Mouse (Mus musculus) embryonic facial prominence, embryonic 14.5 days (tissue): ENCODE results near the gene Chrnd. TPM values are rescaled to one million over a fixed set of nuclear protein-coding genes. Genes with fewer than 3 reads are reported as not detected.

ENCODE experiments used
- ATAC-seq: fragments of 200-750 bp; cut with Nextera tagmentation; 2 replicates; pipeline ENCODE4 v1.8.0; 2017; ENCODE audit warnings: low read depth, moderate number of reproducible peaks, moderate TSS enrichment
- DNase-seq: peaks from one replicate; pipeline ENCODE4 v3.0.0-alpha.2; 2015; ENCODE audit warnings: low spot score
- H3K27ac ChIP-seq: fragments of 300-500 bp; sonication (generic); replicated peaks from 2 replicates; pipeline ENCODE4 v1.5.1; 2014; ENCODE audit warnings: low read depth, mild to moderate bottlenecking, low read length, moderate library complexity
- H3K27me3 ChIP-seq: fragments of 300-500 bp; sonication (generic); replicated peaks from 2 replicates; pipeline ENCODE4 v1.6.1; 2014; ENCODE audit warnings: low read length; ENCODE audit not compliant: control insufficient read depth, insufficient read depth
- H3K36me3 ChIP-seq: fragments of 300-500 bp; sonication (generic); 2 replicates; pipeline ENCODE4 v1.6.1; 2014; ENCODE audit warnings: low read length, mixed read lengths; ENCODE audit not compliant: control insufficient read depth, insufficient read depth
- H3K4me1 ChIP-seq: fragments of 300-500 bp; sonication (generic); 2 replicates; pipeline ENCODE4 v1.6.1; 2014; ENCODE audit warnings: antibody characterized with exemption, low read length; ENCODE audit not compliant: control insufficient read depth, insufficient read depth
- H3K4me2 ChIP-seq: fragments of 300-500 bp; sonication (generic); 2 replicates; pipeline ENCODE4 v1.6.1; 2014; ENCODE audit warnings: low read depth, mild to moderate bottlenecking, low read length, moderate library complexity, mixed read lengths
- H3K4me3 ChIP-seq: fragments of 300-500 bp; sonication (generic); 2 replicates; pipeline ENCODE4 v1.5.1; 2014; ENCODE audit warnings: low read depth, mild to moderate bottlenecking, low read length
- H3K9ac ChIP-seq: fragments of 300-500 bp; sonication (generic); 2 replicates; pipeline ENCODE4 v1.6.1; 2014; ENCODE audit warnings: low read depth, mild to moderate bottlenecking, low read length, moderate library complexity, mixed read lengths
- H3K9me3 ChIP-seq: fragments of 300-500 bp; sonication (generic); 2 replicates; pipeline ENCODE4 v1.6.1; 2016; ENCODE audit warnings: low read length; ENCODE audit not compliant: control insufficient read depth
- WGBS: fragments of 180-500 bp; shearing (Covaris S2); extraction: QIAGEN DNeasy Blood & Tissue Kit; methylation state at CpG from one replicate; pipeline ENCODE4 v1.1.7; 2014; 5-methylcytosine and 5-hydroxymethylcytosine counted together
- polyA plus RNA-seq: library from polyadenylated mRNA; unstranded; fragments of >200 nt; fragmentation: Nextera tagmentation; extraction: Ambion mirVana; gene quantifications from 2 replicates; pipeline ENCODE4 v1.2.1, GENCODE M21; 2014

Chrnd gene
- polyA plus RNA-seq, 1 experiment from 2014 or later = 12.5 TPM

DNA sequence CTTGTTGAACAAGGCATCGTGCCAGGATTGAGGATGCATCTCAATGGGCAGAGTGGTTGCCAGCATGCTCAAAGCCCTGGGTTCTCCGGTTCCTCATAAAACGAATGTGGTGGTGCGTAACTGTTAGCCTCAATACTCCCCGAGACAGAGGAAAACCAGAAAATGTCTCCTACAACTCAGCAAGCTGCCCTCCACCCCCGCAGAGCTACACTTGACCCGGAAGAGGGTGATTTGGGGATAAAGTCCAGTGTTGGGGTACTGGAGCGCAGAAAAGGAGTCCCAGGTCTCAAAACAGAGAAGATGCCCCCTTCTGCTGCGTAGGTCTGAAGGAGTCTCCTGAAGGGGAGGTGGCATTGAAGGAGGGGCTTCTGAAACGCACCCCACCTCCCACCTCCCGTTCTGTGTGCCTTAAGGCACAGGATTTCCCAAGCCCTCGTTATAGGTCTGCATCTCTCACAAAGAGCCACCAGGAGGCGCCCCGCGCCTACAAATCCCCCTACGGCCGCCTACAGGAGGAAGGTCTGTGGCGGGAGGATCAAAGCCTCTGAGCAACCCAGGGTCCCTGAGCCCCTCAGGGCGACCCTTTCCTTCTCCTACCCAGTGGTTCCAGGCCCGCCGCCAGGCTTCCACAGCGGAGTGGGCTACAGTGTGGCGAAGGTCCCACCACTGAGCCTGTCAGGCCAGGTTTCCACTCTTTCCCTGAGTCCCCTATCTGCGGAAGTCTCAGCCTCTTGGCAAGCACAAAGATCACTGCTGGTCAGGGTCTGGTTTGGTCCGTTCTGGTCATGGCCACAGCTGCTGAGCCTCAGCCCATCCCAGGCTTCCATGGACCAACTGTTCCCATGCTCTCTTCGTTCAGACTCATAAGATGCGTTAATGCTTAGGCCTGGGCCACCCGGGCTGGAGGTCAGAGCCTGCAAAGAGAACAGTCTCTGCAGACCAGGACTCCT lies 16.1 kb upstream of the Chrnd start:
- no peak overlapping the region for H3K4me3 ChIP-seq
- H3K9me3 ChIP-seq = no peaks in the 10 kb centered on the region
- H3K9ac ChIP-seq = 0 out of 2 replicates have a peak overlapping the region, but pooled peaks have one; percentile 32
- ATAC-seq = peak; percentile 41
- peak; percentile 78 for DNase-seq
- H3K36me3 ChIP-seq = no peaks in the 10 kb centered on the region
- H3K27me3 ChIP-seq = peaks cover 6% of the 10 kb centered on the region; the same call in 1 of the 2 replicates
- 27% methylated on average over 23 of the region's 28 CpGs for WGBS
- peak overlapping the region; percentile 23; the same call in 1 of the 2 replicates for H3K4me2 ChIP-seq
- H3K27ac ChIP-seq = no peak overlapping the region
- peaks cover 15% of the 10 kb centered on the region; the same call in 1 of the 2 replicates for H3K4me1 ChIP-seq

DNA sequence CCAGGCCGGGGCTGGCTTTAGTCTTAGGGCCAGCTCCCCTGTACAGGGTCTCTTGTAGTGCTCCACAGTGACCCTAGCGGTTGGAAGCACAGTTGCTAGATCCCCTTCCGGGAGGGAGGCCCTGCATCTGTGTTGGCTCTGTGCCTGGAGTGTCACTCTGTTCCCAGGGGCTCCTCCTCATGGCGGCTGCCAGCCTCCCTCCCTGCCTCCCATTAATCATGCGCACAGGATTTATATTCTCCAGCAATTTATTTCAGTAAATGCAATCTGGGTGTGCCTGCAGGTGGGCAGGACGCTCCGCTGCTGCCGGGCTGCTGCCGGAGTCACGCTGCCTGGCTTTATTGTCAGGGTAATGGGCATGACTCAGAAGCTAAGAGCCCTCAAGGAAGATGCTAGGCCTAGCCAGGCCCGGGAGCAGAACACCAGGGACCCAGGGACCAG lies 14.5 kb upstream of the Chrnd start:
- 9% methylated on average over 11 of the region's 11 CpGs for WGBS

GRCm38 (mm10) chr1:87180896-87181295 lies 9.5 kb upstream of the Chrnd start:
- Histone ChIP-seq H3K27ac (no peak overlapping the region), H3K36me3 (no peaks in the 10 kb centered on the region), H3K4me1 (peaks cover 9% of the 10 kb centered on the region; the same call in 1 of the 2 replicates), H3K27me3 (peaks cover 39% of the 10 kb centered on the region), H3K9ac (no peak overlapping the region), H3K9me3 (no peaks in the 10 kb centered on the region), H3K4me2 (no peak overlapping the region), H3K4me3 (no peak overlapping the region)
- DNase-seq = no peak
- no peak for ATAC-seq
- WGBS = 41% methylated on average over 5 of the region's 5 CpGs

More for the DNA sequence above, 14.5 kb upstream of the Chrnd start:
- H3K4me2 ChIP-seq = 0 out of 2 replicates have a peak overlapping the region, but pooled peaks have one; percentile 9
- peaks cover 9% of the 10 kb centered on the region; the same call in 1 of the 2 replicates for H3K4me1 ChIP-seq
- H3K36me3 ChIP-seq = no peaks in the 10 kb centered on the region
- H3K9me3 ChIP-seq = no peaks in the 10 kb centered on the region
- peak; percentile 92 for DNase-seq
- peak; percentile 86 for ATAC-seq
- H3K4me3 ChIP-seq = no peak overlapping the region
- H3K27ac ChIP-seq = no peak overlapping the region
- no peak overlapping the region for H3K9ac ChIP-seq
- peaks cover 6% of the 10 kb centered on the region; the same call in 1 of the 2 replicates for H3K27me3 ChIP-seq

DNA sequence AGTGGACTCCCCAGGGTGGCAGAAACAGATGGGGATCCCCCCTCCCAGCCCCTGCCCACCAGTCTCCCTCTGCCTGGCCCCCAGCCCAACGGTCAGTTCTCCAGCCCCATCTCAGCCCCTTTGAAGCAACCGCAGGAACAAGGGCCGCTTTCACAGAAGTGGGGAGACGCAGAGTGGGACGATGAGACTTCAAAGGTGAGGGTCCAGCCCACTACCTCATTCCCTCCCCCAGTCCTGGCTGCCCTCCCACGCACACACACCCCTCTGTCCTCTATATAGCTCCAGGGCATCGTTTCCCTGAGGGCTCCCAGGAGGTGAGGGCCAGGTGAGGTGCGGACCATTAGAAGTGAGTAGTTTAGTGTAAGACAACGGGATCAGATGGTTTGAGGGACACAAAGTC lies 7.4 kb upstream of the Chrnd start, which contains the start of gene Prss56:
Prss56 (plus strand) TSS at position 301 of the 400 bp plus-strand sequence.
- Histone ChIP-seq H3K27me3 (peaks cover 52% of the 10 kb centered on the region), H3K9me3 (no peaks in the 10 kb centered on the region), H3K36me3 (no peaks in the 10 kb centered on the region), H3K4me1 (0 out of 2 replicates have a peak, but pooled peaks cover 4% of the 10 kb centered on the region), H3K9ac (no peak within 1 kb of the TSS), H3K4me3 (no peak within 1 kb of the TSS), H3K27ac (no peak within 1 kb of the TSS), H3K4me2 (no peak within 1 kb of the TSS)
- DNase-seq (no peak), ATAC-seq (no peak)
- 50% methylated on average over 9 of the region's 9 CpGs for WGBS

DNA sequence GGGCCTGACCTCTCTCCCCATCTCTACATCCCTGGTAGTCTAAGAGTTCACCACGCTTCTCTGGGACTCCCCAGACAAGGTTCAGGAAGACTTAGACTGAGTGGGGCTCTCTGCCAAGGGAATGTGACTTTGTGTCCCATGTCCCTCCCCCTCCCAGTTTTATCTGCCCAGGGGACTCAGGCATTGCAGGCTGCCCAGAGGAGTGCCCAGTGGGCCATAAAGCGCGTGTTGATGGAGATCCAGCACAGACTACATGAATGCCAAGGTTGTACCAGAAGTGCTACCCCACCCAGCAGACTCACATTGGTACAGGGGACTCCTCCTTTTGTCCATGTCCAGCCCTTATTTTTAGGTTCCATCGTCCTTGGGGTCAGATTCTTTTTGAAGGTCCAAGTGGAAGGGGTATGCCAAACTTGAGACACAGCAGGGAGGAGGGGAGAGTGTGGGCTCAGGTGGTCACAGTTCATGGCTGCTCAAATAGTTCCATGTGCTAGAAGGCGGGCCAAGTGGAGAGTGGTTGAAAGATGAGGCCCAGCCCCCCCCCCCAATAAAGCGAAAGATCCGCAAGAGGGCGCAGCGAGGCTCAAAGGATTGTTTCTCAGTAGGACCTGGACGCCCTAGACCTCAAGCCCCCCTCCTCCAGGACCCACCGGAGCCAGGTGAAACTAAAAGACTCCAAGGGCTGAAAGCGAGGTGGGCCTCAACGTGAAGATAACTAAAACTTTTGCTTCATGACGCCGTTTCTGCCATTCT lies 6.2 kb upstream of the Chrnd start:
- no peak overlapping the region for H3K27ac ChIP-seq
- DNase-seq (no peak), ATAC-seq (peak; percentile 11; the same call in 1 of the 2 replicates)
- H3K27me3 ChIP-seq = peaks cover 52% of the 10 kb centered on the region
- no peaks in the 10 kb centered on the region for H3K36me3 ChIP-seq
- WGBS = 31% methylated on average over 14 of the region's 15 CpGs
- peak overlapping the region; percentile 40; the same call in 1 of the 2 replicates for H3K4me2 ChIP-seq
- 0 out of 2 replicates have a peak, but pooled peaks cover 4% of the 10 kb centered on the region for H3K4me1 ChIP-seq
- H3K9ac ChIP-seq = no peak overlapping the region
- 0 out of 2 replicates have a peak overlapping the region, but pooled peaks have one; percentile 5 for H3K4me3 ChIP-seq
- no peaks in the 10 kb centered on the region for H3K9me3 ChIP-seq

DNA sequence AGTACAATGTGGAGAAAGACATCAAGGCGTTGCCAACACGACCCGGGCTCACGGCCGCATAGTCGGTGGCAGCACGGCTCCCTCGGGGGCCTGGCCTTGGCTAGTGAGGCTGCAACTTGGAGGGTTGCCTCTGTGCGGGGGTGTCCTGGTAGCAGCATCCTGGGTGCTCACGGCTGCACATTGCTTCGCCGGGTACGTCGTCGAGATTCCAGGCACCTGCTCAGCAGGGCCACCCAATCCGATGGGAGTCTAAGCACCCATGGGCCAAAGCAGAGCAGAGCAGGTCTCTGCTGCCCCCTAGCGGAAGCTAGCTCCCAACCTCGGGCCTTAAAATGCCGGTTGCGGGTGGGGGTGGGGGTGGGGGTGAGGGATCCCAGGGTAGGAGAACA lies 5.7 kb upstream of the Chrnd start:
- Histone ChIP-seq H3K36me3 (no peaks in the 10 kb centered on the region), H3K27ac (no peak overlapping the region), H3K4me3 (0 out of 2 replicates have a peak overlapping the region, but pooled peaks have one; percentile 5), H3K27me3 (peaks cover 52% of the 10 kb centered on the region), H3K9ac (no peak overlapping the region), H3K9me3 (no peaks in the 10 kb centered on the region), H3K4me2 (peak overlapping the region; percentile 40; the same call in 1 of the 2 replicates), H3K4me1 (0 out of 2 replicates have a peak, but pooled peaks cover 4% of the 10 kb centered on the region)
- DNase-seq (peak; percentile 63), ATAC-seq (peak; percentile 38)
- 16% methylated on average over 13 of the region's 20 CpGs for WGBS

DNA sequence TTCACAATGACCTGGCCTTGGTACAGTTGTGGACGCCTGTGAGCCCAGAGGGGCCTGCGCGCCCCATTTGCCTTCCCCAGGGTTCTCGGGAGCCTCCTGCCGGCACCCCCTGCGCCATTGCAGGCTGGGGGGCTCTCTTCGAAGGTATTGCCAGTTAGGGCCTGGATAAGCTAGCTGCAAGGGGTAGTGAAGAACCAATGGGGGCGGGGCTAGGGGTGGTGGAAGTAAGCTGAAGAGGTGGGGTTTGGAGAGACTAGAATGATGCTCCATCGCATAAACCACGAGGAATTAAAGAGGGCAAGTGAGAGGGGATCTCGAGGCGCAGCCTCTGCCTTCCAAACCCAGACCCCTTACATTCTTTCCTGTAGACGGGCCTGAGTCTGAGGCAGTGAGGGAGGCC lies 4.9 kb upstream of the Chrnd start:
- no peaks in the 10 kb centered on the region for H3K36me3 ChIP-seq
- 0 out of 2 replicates have a peak, but pooled peaks cover 4% of the 10 kb centered on the region for H3K4me1 ChIP-seq
- H3K27me3 ChIP-seq = peaks cover 52% of the 10 kb centered on the region
- no peak overlapping the region for H3K4me3 ChIP-seq
- no peaks in the 10 kb centered on the region for H3K9me3 ChIP-seq
- H3K4me2 ChIP-seq = no peak overlapping the region
- no peak overlapping the region for H3K27ac ChIP-seq
- DNase-seq (no peak), ATAC-seq (no peak)
- H3K9ac ChIP-seq = no peak overlapping the region
- 14% methylated on average over 12 of the region's 13 CpGs for WGBS
